Mouse (Mus musculus): Measurements from ENCODE around the gene Gm10643.

The Gm10643 gene

GRCm38 (mm10) chr8:84071921-84072320 is 7.0 kb upstream of the Gm10643 start:
- DNase-seq (ENCODE audit: low read depth, low spot score): no peak

GRCm38 (mm10) chr8:84070667-84071066 is 5.7 kb upstream of the Gm10643 start:
- no peak for DNase-seq (ENCODE audit: low read depth, low spot score)

DNA sequence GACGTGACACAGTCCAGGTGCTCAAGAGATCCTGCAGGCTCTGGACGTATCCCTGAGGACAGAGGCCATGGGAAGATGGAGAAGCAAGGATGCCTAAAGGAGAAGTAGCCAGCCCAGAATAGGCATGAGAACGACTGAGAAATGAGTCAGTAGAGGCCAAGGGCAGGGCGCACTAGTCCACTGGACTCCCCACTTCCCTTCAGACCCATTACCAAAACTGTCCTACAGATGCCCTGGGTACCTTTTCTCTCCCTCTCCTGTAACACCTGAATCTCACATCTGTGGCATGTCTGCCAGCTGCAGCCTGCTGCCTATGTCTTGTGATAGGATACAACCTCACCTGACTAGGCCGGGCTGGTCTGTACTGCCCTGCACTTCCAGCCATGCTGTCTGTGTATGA is 5.3 kb upstream of the Gm10643 start:
- DNase-seq (ENCODE audit: low read depth, low spot score): no peak

GRCm38 (mm10) chr8:84069750-84070149 is 4.8 kb upstream of the Gm10643 start:
- DNase-seq (ENCODE audit: low read depth, low spot score): no peak

DNA sequence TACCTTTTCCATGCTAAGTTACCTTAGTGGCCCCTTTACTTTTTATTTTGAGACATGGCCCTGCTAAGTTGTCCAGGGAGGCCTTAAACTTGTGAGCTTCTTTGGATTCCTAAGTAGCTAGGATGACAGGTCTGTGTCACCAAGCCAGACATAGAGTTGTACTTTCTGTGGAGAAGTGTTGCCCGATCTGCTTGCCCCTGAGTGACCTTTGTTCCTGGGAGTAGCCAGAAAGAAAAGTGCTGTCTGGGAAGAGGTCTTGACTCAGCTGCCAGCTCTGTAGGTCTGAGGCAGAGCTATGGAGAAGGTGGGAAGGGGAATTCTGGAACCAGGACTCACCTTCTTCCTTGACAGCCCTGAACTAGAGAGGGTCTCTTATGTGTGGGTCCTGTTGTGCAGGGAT is 4.2 kb upstream of the Gm10643 start:
- no peak for DNase-seq (ENCODE audit: low read depth, low spot score)

- no peak for DNase-seq (ENCODE audit: low read depth, low spot score)
These were observed 3.5 kb upstream of the Gm10643 start for GRCm38 (mm10) chr8:84068316-84069035.

- no peak for DNase-seq (ENCODE audit: low read depth, low spot score)
These were observed 3.0 kb upstream of the Gm10643 start for GRCm38 (mm10) chr8:84067911-84068310.

DNA sequence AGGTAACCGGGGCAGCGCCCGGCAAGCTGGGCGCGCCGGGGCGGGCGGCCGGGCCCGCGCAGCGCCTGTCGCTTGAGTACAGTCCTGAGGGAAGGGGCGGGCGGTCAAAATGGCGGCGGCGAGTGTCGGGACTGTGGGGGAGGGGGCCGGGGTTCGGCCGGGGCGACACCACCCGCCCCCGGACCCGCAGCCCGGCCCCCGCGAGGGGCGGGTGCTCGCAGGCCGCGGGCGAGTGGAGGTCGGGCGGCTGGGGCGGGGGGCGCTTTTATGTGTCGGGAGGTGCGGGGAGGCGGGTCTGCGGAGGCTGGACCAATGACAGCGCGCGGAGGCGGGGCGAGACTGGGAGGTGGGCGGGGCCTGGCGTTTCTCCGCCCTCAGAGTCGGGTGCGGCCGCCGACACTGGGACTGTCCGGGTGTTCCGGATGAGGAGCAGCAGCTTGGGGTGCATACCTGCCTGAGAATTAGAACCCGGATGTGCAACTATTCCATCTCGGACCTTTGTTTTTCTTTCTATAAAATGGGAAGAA is 2.2 kb upstream of the Gm10643 start:
- DNase-seq (ENCODE audit: low read depth, low spot score): peak; percentile 82

- DNase-seq (ENCODE audit: low read depth, low spot score): peak; percentile 100
These were observed 1.5 kb upstream of the Gm10643 start, which contains the start of gene Rfx1 for GRCm38 (mm10) chr8:84066291-84066930. Rfx1 (plus strand) TSS chr8:84066834.

GRCm38 (mm10) chr8:84065457-84066072 is 628 bp upstream of the Gm10643 start:
- no peak for DNase-seq (ENCODE audit: low read depth, low spot score)

DNA sequence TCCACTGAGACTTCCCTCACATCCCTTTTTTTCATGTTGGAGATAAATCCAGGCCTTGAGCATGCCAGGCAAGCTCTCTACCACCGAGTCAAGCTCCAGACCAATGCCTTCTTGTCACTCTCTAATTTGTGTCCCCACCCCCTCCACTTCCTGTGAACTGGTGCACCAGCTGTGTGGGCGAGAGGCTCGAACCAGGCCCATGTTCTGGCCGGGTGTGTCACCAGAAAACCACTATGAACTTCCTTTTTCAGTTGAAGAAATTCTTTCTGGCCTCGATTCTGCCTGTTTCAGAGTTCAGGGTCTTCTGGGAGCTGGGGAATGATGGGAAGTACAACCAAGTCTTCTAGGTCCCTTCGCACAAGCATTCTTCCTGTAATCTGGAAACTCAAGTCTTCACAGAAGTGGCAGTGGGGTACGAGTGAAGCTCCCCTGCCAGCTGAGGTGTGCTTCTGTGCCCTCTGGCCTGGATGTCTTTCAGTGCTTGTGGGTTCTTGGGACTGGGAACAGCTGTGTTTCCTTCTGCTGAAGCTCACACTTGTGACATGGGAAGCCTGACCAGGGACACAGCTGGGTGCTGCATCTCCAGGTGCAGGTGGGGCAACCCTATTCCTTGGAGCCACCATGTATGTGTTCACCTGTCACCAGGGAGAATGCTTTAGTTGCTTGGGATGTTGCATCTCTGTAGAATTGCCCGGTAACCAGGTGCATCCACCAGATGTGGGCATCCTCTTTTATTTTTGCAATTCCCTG is 901 bp downstream of the Gm10643 start:
- no peak for DNase-seq (ENCODE audit: low read depth, low spot score)

DNA sequence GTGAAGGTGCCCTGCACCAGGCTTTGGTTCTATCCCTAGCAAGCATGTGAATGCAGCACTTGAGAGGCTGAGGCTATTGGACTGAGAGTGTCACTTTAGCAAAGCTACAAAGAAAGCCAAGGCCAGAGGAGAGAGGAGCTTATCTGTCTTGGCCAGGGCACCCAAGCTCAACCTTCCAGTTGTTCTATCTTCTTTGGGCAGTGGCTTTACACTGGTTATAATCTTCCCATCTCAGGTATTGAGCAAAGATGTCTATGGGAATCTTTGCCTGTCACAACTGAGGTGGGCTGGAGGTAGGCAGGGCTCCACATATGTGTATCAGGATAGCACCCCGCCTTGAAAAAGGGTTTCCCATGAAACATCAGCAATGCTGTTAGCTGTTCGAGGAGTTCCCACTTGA is 4.7 kb downstream of the Gm10643 start:
- no peak for DNase-seq (ENCODE audit: low read depth, low spot score)

- DNase-seq (ENCODE audit: low read depth, low spot score): no peak
These were observed 5.7 kb downstream of the Gm10643 start for GRCm38 (mm10) chr8:84059226-84059625.

- DNase-seq (ENCODE audit: low read depth, low spot score): no peak
These were observed 7.1 kb downstream of the Gm10643 start for GRCm38 (mm10) chr8:84057827-84058226.

DNA sequence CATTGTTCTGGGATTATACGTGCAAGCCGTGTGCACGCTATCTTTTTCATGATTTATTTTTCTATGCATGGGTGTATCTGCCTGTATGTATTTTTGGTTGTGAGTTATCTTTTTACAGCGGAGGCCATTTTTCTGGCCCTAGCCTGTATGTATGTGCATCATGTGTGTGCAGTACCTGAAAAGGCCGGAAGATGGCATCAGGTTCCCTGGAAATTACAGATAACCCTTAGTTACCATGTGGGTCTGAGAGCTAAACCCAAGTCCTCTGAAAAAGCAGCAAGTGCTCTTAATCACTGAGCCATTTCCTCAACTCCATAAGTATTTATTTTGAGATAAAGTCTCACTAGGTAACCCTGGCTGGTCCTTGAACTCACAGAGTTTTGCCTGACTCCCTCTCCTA is 11.7 kb downstream of the Gm10643 start:
- no peak for DNase-seq (ENCODE audit: low read depth, low spot score)

- DNase-seq (ENCODE audit: low read depth, low spot score): no peak
These were observed 12.2 kb downstream of the Gm10643 start for GRCm38 (mm10) chr8:84052746-84053145.

DNA sequence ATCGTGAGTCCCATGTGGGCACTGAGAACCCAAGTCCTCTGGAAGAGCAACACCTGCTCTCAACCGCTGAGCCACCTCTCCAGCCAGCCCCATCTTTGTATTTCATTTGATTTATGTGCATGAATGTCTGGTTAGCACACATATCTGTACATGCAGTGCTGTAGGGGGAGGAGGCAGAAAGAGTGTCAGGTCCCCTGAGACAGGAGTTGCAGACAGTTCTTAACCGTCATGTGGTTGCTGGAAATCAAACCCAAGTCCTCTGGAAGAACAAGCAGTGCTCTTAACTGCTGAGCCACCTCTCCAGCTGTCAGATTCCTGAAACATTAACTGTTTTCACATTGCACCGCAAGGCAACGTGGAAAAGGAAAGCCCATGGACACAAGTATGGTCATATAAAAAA is 16.8 kb downstream of the Gm10643 start:
- no peak for DNase-seq (ENCODE audit: low read depth, low spot score)

DNA sequence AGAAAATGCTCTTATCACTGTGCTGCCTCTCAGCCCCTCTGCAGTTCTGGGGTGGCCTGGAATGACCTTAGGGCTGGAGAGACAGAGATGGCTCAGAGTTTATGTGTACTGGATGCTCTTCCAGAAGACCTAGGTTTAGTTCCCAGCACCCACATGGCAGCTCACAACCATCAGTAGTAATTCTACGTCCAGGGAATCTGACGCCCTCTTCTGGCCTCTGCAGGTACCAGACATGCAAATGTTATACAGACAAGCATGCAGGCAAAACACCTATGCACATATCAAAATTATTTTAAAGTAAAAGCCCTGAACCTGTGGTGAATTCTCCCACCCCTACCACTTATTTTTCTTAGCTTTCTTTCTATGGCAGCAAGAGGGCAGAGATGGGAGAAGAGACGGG is 18.4 kb downstream of the Gm10643 start:
- no peak for DNase-seq (ENCODE audit: low read depth, low spot score)

- DNase-seq (ENCODE audit: low read depth, low spot score): no peak
These were observed 20.0 kb downstream of the Gm10643 start, which contains the start of gene Rln3 for GRCm38 (mm10) chr8:84044900-84045299. Rln3 (minus strand) TSS chr8:84045000.

GRCm38 (mm10) chr8:84044103-84044502 is 20.8 kb downstream of the Gm10643 start:
- DNase-seq (ENCODE audit: low read depth, low spot score): no peak

DNA sequence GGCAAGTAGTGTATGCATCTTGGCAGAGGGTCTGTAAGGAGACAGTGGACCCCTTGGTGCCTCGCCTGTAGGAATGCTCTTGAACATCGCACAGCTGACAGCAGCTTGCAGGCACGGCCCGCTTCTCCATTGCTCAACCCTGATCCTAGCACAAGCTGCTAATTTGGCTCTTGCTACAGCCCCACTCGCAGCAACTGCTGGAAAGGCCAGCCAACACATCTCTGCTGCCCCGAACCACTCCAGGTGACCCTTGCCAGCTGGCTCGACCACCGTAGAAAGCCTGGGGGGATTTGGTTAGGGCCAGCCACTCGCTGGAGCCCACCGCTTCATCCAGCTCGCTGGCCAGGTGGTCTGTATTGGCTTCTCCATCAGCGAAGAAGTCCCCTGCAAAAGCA is 22.0 kb downstream of the Gm10643 start:
- DNase-seq (ENCODE audit: low read depth, low spot score): no peak
